Mouse (Mus musculus) adrenal gland, adult (tissue): ENCODE measurements around the gene Gm20509.
A peak's percentile ranks its signal among the peaks of the same experiment; 100 is the strongest.
"Not testable (repeated sequence)": the region's sequence is repeated elsewhere in the genome, so short reads cannot be mapped to it uniquely, and the experiment has no call there.

Experiments
- DNase-seq, 2 experiments: peaks; one replicate each; pipeline ENCODE4 v3.0.0; 2022 to 2023; ENCODE audit warnings: low spot score in 1 of 2; ENCODE audit not compliant: inconsistent age in 2 of 2

The Gm20509 gene

GRCm38 (mm10) chr9:73097898-73098297, 4.4 kb upstream of the Gm20509 start:
- no peak for DNase-seq

GRCm38 (mm10) chr9:73101536-73101935, 734 bp upstream of the Gm20509 start, which contains the start of gene Khdc3:
Gene Khdc3, plus strand, starts transcription at chr9:73101836.
- DNase-seq: no peak

DNA sequence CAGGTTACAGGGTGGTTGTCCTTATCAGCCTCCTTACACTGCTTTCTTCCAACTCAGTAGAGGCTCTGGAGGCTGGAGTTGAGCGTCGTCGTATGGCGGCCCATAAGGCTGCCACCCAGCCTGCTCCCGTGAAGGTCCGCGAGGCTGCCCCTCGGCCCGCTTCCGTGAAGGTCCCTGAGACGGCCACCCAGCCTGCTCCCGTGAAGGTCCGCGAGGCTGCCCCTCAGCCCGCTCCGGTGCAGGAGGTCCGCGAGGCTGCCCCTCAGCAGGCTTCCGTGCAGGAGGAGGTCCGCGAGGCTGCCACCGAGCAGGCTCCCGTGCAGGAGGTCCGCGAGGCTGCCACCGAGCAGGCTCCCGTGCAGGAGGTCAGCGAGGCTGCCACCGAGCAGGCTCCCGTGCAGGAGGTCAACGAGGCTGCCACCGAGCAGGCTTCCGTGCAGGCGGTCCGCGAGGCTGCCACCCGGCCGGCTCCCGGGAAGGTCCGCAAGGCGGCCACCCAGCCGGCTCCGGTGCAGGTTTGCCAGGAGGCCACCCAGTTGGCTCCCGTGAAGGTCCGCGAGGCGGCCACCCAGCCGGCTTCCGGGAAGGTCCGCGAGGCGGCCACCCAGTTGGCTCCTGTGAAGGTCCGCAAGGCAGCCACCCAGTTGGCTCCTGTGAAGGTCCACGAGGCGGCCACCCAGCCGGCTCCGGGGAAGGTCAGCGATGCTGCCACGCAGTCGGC, 1.0 kb downstream of the Gm20509 start:
- DNase-seq: peak; percentile 51 to 89

GRCm38 (mm10) chr9:73103880-73104198, 1.6 kb downstream of the Gm20509 start:
- no peak for DNase-seq

GRCm38 (mm10) chr9:73105141-73105540, 2.9 kb downstream of the Gm20509 start:
- DNase-seq: peak in 1 of 2 experiments; percentile 76

DNA sequence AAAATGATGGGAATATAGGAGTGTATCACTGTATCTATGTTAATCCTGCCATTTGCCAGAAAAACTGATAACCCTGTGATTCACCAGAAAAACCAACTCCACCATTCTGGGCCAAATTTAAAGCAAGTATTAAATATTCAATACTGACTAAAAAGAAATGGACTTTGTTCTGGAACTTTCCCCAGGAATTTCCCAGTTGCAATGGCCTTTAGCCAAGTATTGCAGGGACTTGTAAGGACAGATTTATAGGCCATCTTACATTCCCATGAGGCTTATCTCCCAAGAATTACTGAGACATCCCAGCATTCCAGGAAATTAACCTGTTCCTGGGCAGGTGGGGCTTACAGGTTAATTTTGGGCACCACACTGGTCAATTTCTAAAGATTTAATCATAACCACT, 3.5 kb downstream of the Gm20509 start:
- peak in 1 of 2 experiments; percentile 44 for DNase-seq

DNA sequence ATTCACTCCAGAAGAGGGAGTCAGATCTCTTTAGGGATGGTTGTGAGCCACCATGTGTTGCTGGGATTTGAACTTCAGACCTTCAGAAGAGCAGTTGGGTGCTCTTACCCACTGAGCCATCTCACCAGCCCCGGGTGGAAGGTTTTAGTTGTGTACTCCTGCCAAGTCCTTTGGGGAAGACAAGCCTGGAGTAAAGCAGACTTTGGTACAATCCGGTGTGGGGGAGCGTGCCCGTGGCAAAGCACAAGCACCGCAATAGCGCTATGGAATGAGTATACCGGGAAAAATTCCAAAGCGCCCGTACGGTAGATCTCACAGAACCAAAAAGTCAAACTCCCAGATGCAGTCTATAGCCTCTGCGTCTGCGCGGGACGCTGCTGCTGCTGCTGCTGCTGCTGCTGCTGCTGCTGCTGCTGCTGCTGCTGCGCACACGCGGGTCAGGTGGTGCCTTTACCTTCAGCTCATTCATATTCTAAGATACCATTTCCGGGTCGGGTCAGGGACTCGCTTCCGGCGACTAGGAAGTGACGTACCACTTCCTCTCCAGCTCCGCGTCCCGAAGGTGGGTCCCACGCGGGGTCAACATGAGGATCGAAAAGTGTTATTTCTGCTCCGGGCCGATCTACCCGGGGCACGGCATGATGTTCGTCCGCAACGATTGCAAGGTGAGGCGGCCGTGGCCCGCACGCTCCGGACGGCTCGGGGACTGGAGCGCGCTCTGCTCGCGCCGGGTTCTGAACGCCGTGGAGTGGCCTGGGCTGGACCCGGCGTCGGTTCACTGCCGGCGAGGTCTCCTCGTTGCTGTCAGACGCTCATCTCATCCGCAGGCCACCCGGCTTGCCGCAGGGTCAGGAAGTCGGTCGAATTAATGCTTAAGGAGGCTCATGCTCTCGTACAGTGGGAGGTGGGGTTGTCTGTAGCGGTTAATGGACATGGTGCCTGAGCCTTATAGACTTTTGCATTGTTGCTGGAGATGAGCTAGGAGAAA, 10.9 kb downstream of the Gm20509 start, which contains the start of gene Rsl24d1:
Gene Rsl24d1 (plus strand): TSS at position 508 of the 988 bp plus-strand sequence.
- DNase-seq: peak; percentile 90 to 96

DNA sequence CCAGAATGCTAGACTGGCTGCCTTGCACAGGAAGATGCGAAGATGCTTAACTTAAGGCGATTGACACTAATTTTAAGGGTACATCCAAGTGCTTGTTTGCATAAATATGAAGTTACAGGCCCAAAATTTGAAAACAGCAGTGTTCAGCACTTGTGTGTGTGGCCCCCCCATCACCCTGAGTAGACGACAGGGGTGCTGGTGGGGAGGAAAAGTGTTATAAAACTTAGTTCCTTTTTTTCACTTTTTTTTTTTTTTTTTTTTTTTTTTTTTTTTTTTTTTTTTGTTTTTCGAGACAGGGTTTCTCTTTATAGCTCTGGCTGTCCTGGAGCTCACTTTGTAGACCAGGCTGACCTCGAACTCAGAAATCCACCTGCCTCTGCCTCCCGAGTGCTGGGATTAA, 14.4 kb downstream of the Gm20509 start:
- DNase-seq: not testable (repeated sequence)

- DNase-seq: no peak
These were observed 15.7 kb downstream of the Gm20509 start for GRCm38 (mm10) chr9:73118012-73118411.

DNA sequence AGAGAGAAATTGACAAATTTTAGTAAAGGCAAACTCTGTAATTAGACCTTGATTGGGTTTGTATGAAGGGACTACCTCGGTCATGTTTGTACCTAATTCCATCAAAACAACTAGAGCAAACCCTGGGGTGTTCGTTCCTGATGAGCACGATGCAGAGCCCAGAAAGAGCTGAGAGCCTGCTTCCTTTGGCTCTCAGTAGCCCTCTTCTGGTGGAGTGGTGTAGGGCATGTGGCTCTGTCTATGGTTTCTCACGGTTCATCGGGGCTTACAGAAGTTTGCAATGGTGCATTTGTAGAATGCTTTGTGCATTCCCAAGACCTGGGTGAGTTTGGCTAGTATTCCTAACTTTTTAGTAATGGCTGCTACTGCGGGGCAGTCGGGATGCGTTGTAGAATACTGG, 19.5 kb downstream of the Gm20509 start:
- peak in 1 of 2 experiments; percentile 48 for DNase-seq

GRCm38 (mm10) chr9:73125043-73125570, 22.8 kb downstream of the Gm20509 start:
- DNase-seq: no peak

DNA sequence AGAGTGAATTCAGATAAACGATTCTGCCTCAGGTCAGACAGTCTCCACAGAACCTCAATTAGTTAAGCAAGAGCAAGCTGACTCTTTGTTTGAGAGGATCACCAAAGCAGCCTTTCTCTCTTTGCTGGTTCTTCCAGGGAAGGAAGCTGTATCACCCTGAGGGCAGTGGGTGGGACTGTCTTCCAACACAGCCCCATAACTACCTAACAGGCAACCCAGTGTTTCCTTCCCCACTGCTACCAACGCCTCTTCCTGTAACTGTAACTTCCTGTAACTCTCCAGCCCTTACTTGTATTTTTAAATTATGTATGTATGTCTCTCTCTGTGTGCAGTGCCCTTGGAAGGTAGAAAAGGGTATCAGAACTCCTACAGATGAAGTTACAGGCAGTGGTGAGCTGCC, 25.2 kb downstream of the Gm20509 start:
- no peak for DNase-seq

DNA sequence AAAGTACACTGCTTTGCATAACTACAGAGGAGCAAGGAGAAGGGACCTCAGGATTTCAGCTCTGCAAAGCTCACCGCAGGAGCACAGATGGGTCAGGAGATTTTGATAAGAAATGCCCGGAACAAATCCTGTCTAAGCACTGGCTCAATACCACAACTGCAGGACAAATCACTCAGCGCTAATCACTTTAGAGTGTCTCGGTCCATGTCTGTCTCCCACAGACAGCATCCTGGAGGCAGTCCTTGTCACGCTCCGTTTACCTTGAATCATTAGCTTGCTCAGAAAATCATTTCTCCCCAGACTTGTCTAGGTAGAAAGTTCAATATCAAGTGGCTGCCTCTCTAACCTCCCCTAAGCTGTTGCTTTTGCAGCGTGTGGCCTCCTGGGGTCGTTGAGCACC, 27.6 kb downstream of the Gm20509 start:
- DNase-seq: no peak

- DNase-seq: no peak
These were observed 28.3 kb downstream of the Gm20509 start for GRCm38 (mm10) chr9:73130529-73130928.

DNA sequence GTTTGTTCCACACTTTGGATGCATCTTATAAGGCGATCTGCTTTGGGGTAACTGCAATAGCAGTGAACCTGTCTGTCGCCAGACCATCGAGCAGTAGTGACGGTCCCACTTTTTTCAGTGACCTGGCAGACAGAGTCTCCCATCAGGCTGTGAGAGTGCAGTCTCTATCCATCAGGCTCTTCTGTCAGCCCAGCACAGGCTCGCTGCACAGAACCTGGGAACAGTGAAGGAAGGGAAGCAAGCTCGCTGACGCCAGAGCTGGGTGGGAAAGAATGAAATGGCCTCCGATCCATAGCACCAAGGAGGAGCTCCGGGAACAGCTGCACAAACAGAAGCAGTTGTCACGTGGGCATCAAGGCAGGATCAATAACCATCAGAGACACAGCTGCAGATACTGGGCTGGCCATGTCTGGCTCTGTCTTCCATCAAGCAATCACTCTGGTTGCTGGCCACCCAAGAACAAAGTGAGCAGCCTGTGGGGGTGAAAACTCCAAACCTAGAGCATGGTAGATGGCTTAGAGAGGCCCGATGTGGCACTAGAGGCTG, 35.1 kb downstream of the Gm20509 start:
- DNase-seq: no peak

DNA sequence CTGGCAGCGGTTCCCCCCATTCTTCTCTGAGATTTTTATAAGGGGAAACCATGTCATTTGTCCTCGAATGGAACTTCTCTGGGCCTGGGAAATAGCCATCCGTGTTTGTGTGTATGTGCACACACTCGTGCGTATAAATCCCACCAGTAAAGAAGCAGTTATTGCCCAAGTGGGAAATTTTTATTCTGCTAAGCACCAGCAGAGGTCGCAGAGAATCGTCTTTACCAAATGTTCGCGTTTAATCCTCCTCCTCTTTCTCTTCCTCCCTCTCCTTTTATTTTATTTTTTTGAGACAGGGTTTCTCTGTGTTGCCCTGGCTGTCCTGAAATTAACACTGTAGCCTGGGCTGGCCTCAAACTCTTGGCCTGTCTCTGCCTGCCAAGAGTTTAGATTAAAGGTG, 52.1 kb downstream of the Gm20509 start:
- no peak for DNase-seq

GRCm38 (mm10) chr9:73157968-73158367, 55.7 kb downstream of the Gm20509 start:
- no peak for DNase-seq

- DNase-seq: peak in 1 of 2 experiments; percentile 46
These were observed 57.0 kb downstream of the Gm20509 start for GRCm38 (mm10) chr9:73159265-73159664.

- DNase-seq: peak; percentile 80 to 93
These were observed 60.5 kb downstream of the Gm20509 start for GRCm38 (mm10) chr9:73162571-73163333.

- DNase-seq: peak; percentile 85 to 88
These were observed 63.4 kb downstream of the Gm20509 start for GRCm38 (mm10) chr9:73165631-73166030.
